Mouse (Mus musculus) intestine, postnatal 0 days (tissue): Measurements from ENCODE around the gene Irf7. TPM values are rescaled to one million over a fixed set of nuclear protein-coding genes. Genes with fewer than 3 reads are reported as not detected.

Experiments used
- ATAC-seq: fragments of 200-750 bp; cut with Nextera tagmentation; 2 replicates; pipeline ENCODE4 v1.8.0; 2017; ENCODE audit warnings: mild to moderate bottlenecking, moderate TSS enrichment, moderate library complexity
- H3K27ac ChIP-seq: fragments of 300-500 bp; sonication (generic); 2 replicates; pipeline ENCODE4 v1.5.1; 2014; ENCODE audit warnings: mild to moderate bottlenecking, low read depth, low read length, moderate library complexity
- H3K27me3 ChIP-seq: fragments of 300-500 bp; sonication (generic); replicated peaks from 2 replicates; pipeline ENCODE4 v1.6.1; 2014; ENCODE audit warnings: low read length, mixed read lengths; ENCODE audit not compliant: control insufficient read depth, insufficient read depth
- H3K36me3 ChIP-seq: fragments of 300-500 bp; sonication (generic); 2 replicates; pipeline ENCODE4 v1.6.1; 2014; ENCODE audit warnings: mild to moderate bottlenecking, moderate library complexity; ENCODE audit not compliant: control insufficient read depth, insufficient read depth
- H3K4me1 ChIP-seq: fragments of 300-500 bp; sonication (generic); replicated peaks from 2 replicates; pipeline ENCODE4 v1.6.1; 2014; ENCODE audit warnings: antibody characterized with exemption, low read length, mixed read lengths; ENCODE audit not compliant: control insufficient read depth, insufficient read depth
- H3K4me2 ChIP-seq: fragments of 300-500 bp; sonication (generic); replicated peaks from 2 replicates; pipeline ENCODE4 v1.6.1; 2014; ENCODE audit warnings: low read depth, mild to moderate bottlenecking, moderate library complexity
- H3K4me3 ChIP-seq: fragments of 300-500 bp; sonication (generic); 2 replicates; pipeline ENCODE4 v1.5.1; 2014; ENCODE audit warnings: low read depth, low read length
- H3K9ac ChIP-seq: fragments of 300-500 bp; sonication (generic); 2 replicates; pipeline ENCODE4 v1.6.1; 2014; ENCODE audit warnings: mild to moderate bottlenecking, low read depth, low read length
- H3K9me3 ChIP-seq: fragments of 300-500 bp; sonication (generic); 2 replicates; pipeline ENCODE4 v1.6.1; 2016; ENCODE audit warnings: mixed run types; ENCODE audit not compliant: control insufficient read depth
- CTCF ChIP-seq: sonication (generic); IDR thresholded peaks from 2 replicates; pipeline ENCODE4 v1.5.1; 2016; ENCODE audit warnings: low read depth, mild to moderate bottlenecking, control low read depth, antibody characterized with exemption, moderate library complexity
- WGBS: fragments of 180-500 bp; shearing (Covaris S2); extraction: QIAGEN DNeasy Blood & Tissue Kit; methylation state at CpG from one replicate; pipeline ENCODE4 v1.1.7; 2014; 5-methylcytosine and 5-hydroxymethylcytosine counted together
- microRNA counts: library from miRNA; unstranded; fragments of <30 nt; microRNA quantifications from one replicate; lab custom pipeline; 2016
- microRNA-seq: library from miRNA; unstranded; fragments of <30 nt; microRNA quantifications from one replicate; pipeline ENCODE4, GENCODE M21; 2016
- polyA plus RNA-seq: library from polyadenylated mRNA; unstranded; fragments of >200 nt; fragmentation: Nextera tagmentation; extraction: Ambion mirVana; gene quantifications from 2 replicates; pipeline ENCODE4 v1.2.1, GENCODE M21; 2015

Gene Irf7
- polyA plus RNA-seq, 1 experiment from 2014 or later: 124 TPM

GRCm38 (mm10) chr7:141215101-141215879 is 51.0 kb downstream of the Irf7 start, which contains the start of gene Rassf7:
TSS of gene Rassf7 (plus strand) at chr7:141215860.
- H3K27ac ChIP-seq: peak within 1 kb of the TSS; percentile 98
- peaks cover 19% of the 10 kb centered on the region for H3K4me1 ChIP-seq
- ATAC-seq: peak; percentile 91
- no peaks in the 10 kb centered on the region for H3K9me3 ChIP-seq
- no peak for TF ChIP-seq CTCF
- H3K36me3 ChIP-seq: peaks cover 12% of the 10 kb centered on the region; the same call in 1 of the 2 replicates
- H3K4me3 ChIP-seq: peak within 1 kb of the TSS; percentile 62
- under 1% methylated on average over 41 of the region's 41 CpGs for WGBS
- H3K27me3 ChIP-seq: no peaks in the 10 kb centered on the region
- peak within 1 kb of the TSS; percentile 75 for H3K9ac ChIP-seq
- peak within 1 kb of the TSS; percentile 95 for H3K4me2 ChIP-seq

GRCm38 (mm10) chr7:141214310-141214709 is 52.0 kb downstream of the Irf7 start:
- Histone ChIP-seq H3K4me3 (no peak overlapping the region), H3K9ac (no peak overlapping the region), H3K4me2 (peak overlapping the region; percentile 95), H3K27ac (peak overlapping the region; percentile 41; the same call in 1 of the 2 replicates), H3K4me1 (peaks cover 18% of the 10 kb centered on the region), H3K27me3 (no peaks in the 10 kb centered on the region), H3K36me3 (peaks cover 12% of the 10 kb centered on the region; the same call in 1 of the 2 replicates), H3K9me3 (no peaks in the 10 kb centered on the region)
- ATAC-seq: no peak
- 56% methylated on average over 3 of the region's 3 CpGs for WGBS
- TF ChIP-seq CTCF: no peak

GRCm38 (mm10) chr7:141213605-141214235 is 52.6 kb downstream of the Irf7 start, which contains the start of gene Lmntd2:
TSS of gene Lmntd2 (minus strand) at chr7:141214080.
- H3K9me3 ChIP-seq: no peaks in the 10 kb centered on the region
- ATAC-seq: no peak
- peak within 1 kb of the TSS; percentile 90 for H3K27ac ChIP-seq
- H3K4me3 ChIP-seq: peak within 1 kb of the TSS; percentile 62
- 0 out of 2 replicates have a peak within 1 kb of the TSS, but pooled peaks have one; percentile 28 for H3K9ac ChIP-seq
- H3K4me2 ChIP-seq: peak within 1 kb of the TSS; percentile 95
- no peak for TF ChIP-seq CTCF
- H3K4me1 ChIP-seq: peaks cover 18% of the 10 kb centered on the region
- 77% methylated on average over 11 of the region's 11 CpGs for WGBS
- H3K27me3 ChIP-seq: no peaks in the 10 kb centered on the region
- H3K36me3 ChIP-seq: peaks cover 12% of the 10 kb centered on the region; the same call in 1 of the 2 replicates

- Histone ChIP-seq H3K9me3 (no peaks in the 10 kb centered on the region), H3K27me3 (no peaks in the 10 kb centered on the region), H3K4me3 (no peak overlapping the region), H3K36me3 (peaks cover 12% of the 10 kb centered on the region; the same call in 1 of the 2 replicates), H3K9ac (no peak overlapping the region), H3K4me2 (peak overlapping the region; percentile 38; the same call in 1 of the 2 replicates), H3K4me1 (peaks cover 17% of the 10 kb centered on the region), H3K27ac (peak overlapping the region; percentile 57; the same call in 1 of the 2 replicates)
- no peak for ATAC-seq
- 51% methylated on average over 3 of the region's 3 CpGs for WGBS
- TF ChIP-seq CTCF: no peak
Measured at GRCm38 (mm10) chr7:141213133-141213532, 53.1 kb downstream of the Irf7 start.

MicroRNAs within 50 kb of the gene (microRNA counts, 519-probe panel; counts per million panel counts)
- 4,121 counts per million, percentile 58 among the panel's probes with 10 or more counts for microRNA mmu-miR-210 (lab: Ali Mortazavi, UCI)

Small RNA genes within 50 kb of the gene (microRNA-seq; reads per million reads assigned to microRNA genes)
- 449 reads per million, percentile 67 among the genes with 10 or more reads in this experiment for gene Mir210

Other genes with a start within 250 kb of the Irf7 start
- gene Ifitm6, start 248.6 kb downstream of the Irf7 start, polyA plus RNA-seq: 0.93 and 1.0 TPM in 2 replicates
- not detected in 2 replicates for gene Gm17387, start 237.3 kb downstream of the Irf7 start, polyA plus RNA-seq
- 1.9 and 2.9 TPM in 2 replicates for gene B4galnt4, start 205.4 kb downstream of the Irf7 start, polyA plus RNA-seq
- 35.3 and 38.6 TPM in 2 replicates for gene Pkp3, start 188.3 kb downstream of the Irf7 start, polyA plus RNA-seq
- gene Sigirr, start 165.9 kb downstream of the Irf7 start, polyA plus RNA-seq: 42.1 and 43.2 TPM in 2 replicates
- 46.8 and 50.1 TPM in 2 replicates for gene Ano9, start 148.7 kb downstream of the Irf7 start, polyA plus RNA-seq
- 36.6 and 37.7 TPM in 2 replicates for gene Ptdss2, start 144.1 kb downstream of the Irf7 start, polyA plus RNA-seq
- 133 and 141 TPM in 2 replicates for gene Rnh1, start 93.6 kb downstream of the Irf7 start, polyA plus RNA-seq
- gene Hras, start 72.5 kb downstream of the Irf7 start, polyA plus RNA-seq: 71.8 and 72.3 TPM in 2 replicates
- 3.2 and 3.7 TPM in 2 replicates for gene Lrrc56, start 72.3 kb downstream of the Irf7 start, polyA plus RNA-seq
- 2.7 and 3.4 TPM in 2 replicates for gene Lmntd2, start 52.4 kb downstream of the Irf7 start, polyA plus RNA-seq
- gene Rassf7, start 50.6 kb downstream of the Irf7 start, polyA plus RNA-seq: 47.6 and 52.7 TPM in 2 replicates
- gene Phrf1, start 37.7 kb downstream of the Irf7 start, polyA plus RNA-seq: 24.7 and 27.8 TPM in 2 replicates
- gene Cdhr5, start 10.3 kb upstream of the Irf7 start, polyA plus RNA-seq: 914 and 971 TPM in 2 replicates
- 348 and 368 TPM in 2 replicates for gene Sct, start 12.7 kb upstream of the Irf7 start, polyA plus RNA-seq
- gene Drd4, start 25.5 kb upstream of the Irf7 start, polyA plus RNA-seq: 0.33 and 0.38 TPM in 2 replicates
- gene Deaf1, start 61.2 kb upstream of the Irf7 start, polyA plus RNA-seq: 52.8 and 55.7 TPM in 2 replicates
- 21.8 and 23.3 TPM in 2 replicates for gene Tmem80, start 61.3 kb upstream of the Irf7 start, polyA plus RNA-seq
- gene Eps8l2, start 72.4 kb upstream of the Irf7 start, polyA plus RNA-seq: 234 and 248 TPM in 2 replicates
- gene Taldo1, start 125.7 kb upstream of the Irf7 start, polyA plus RNA-seq: 706 and 711 TPM in 2 replicates
- 34.3 and 37.1 TPM in 2 replicates for gene Gatd1, start 147.7 kb upstream of the Irf7 start, polyA plus RNA-seq
- 2.7 and 3.3 TPM in 2 replicates for gene Cend1, start 163.0 kb upstream of the Irf7 start, polyA plus RNA-seq
- 65.8 and 67.7 TPM in 2 replicates for gene Slc25a22, start 171.4 kb upstream of the Irf7 start, polyA plus RNA-seq
- 1.4 and 1.6 TPM in 2 replicates for gene Pidd1, start 177.5 kb upstream of the Irf7 start, polyA plus RNA-seq
- 968 and 992 TPM in 2 replicates for gene Rplp2, start 180.9 kb upstream of the Irf7 start, polyA plus RNA-seq
- 75.5 and 79.4 TPM in 2 replicates for gene Pnpla2, start 188.7 kb upstream of the Irf7 start, polyA plus RNA-seq
- 12.6 and 12.7 TPM in 2 replicates for gene Cracr2b, start 194.6 kb upstream of the Irf7 start, polyA plus RNA-seq
- gene Cd151, start 200.9 kb upstream of the Irf7 start, polyA plus RNA-seq: 27.6 and 29.3 TPM in 2 replicates
- gene Polr2l, start 208.7 kb upstream of the Irf7 start, polyA plus RNA-seq: 36.8 and 37.9 TPM in 2 replicates
- 39.7 and 40.1 TPM in 2 replicates for gene Tspan4, start 208.8 kb upstream of the Irf7 start, polyA plus RNA-seq